Mouse (Mus musculus) kidney, postnatal 0 days (tissue): Measurements from ENCODE around the gene 4931406C07Rik. TPM values are rescaled to one million over a fixed set of nuclear protein-coding genes. Genes with fewer than 3 reads are reported as not detected.
"Not testable (repeated sequence)": the region's sequence is repeated elsewhere in the genome, so short reads cannot be mapped to it uniquely, and the experiment has no call there.

ENCODE experiments used
- ATAC-seq: fragments of 200-750 bp; cut with Nextera tagmentation; replicated peaks from 2 replicates; pipeline ENCODE4 v1.8.0; 2017; ENCODE audit warnings: low read depth, moderate number of reproducible peaks, moderate TSS enrichment, moderate library complexity; ENCODE audit not compliant: low FRiP score
- DNase-seq: peaks from one replicate; pipeline ENCODE4 v3.0.0-alpha.2; 2016; ENCODE audit warnings: low spot score
- H3K27ac ChIP-seq: fragments of 300-500 bp; sonication (generic); 2 replicates; pipeline ENCODE4 v1.5.1; 2014; ENCODE audit warnings: mild to moderate bottlenecking
- H3K27me3 ChIP-seq: fragments of 300-500 bp; sonication (generic); 2 replicates; pipeline ENCODE4 v1.6.1; 2014; ENCODE audit warnings: low read length, mixed read lengths; ENCODE audit not compliant: insufficient read depth
- H3K36me3 ChIP-seq: fragments of 300-500 bp; sonication (generic); 2 replicates; pipeline ENCODE4 v1.6.1; 2014; ENCODE audit warnings: low read length, mixed read lengths; ENCODE audit not compliant: insufficient read depth
- H3K4me1 ChIP-seq: fragments of 300-500 bp; sonication (generic); replicated peaks from 2 replicates; pipeline ENCODE4 v1.6.1; 2014; ENCODE audit warnings: antibody characterized with exemption, low read length, mixed read lengths; ENCODE audit not compliant: insufficient read depth
- H3K4me2 ChIP-seq: fragments of 300-500 bp; sonication (generic); 2 replicates; pipeline ENCODE4 v1.6.1; 2014; ENCODE audit warnings: mild to moderate bottlenecking, low read length, moderate library complexity, mixed read lengths
- H3K4me3 ChIP-seq: fragments of 300-500 bp; sonication (generic); replicated peaks from 2 replicates; pipeline ENCODE4 v1.5.1; 2014; ENCODE audit warnings: low read depth, low read length
- H3K9ac ChIP-seq: fragments of 300-500 bp; sonication (generic); 2 replicates; pipeline ENCODE4 v1.6.1; 2014; ENCODE audit warnings: low read depth, low read length
- H3K9me3 ChIP-seq: fragments of 300-500 bp; sonication (generic); replicated peaks from 2 replicates; pipeline ENCODE4 v1.6.1; 2016; ENCODE audit warnings: low read length, inconsistent platforms, mixed read lengths
- CTCF ChIP-seq: IDR thresholded peaks from 2 replicates; pipeline ENCODE4 v1.5.1; 2016; ENCODE audit warnings: antibody characterized with exemption, low read depth, mild to moderate bottlenecking, moderate library complexity
- WGBS: fragments of 180-500 bp; shearing (Covaris S2); extraction: QIAGEN DNeasy Blood & Tissue Kit; methylation state at CpG from one replicate; pipeline ENCODE4 v1.1.7; 2014; 5-methylcytosine and 5-hydroxymethylcytosine counted together
- polyA plus RNA-seq: library from polyadenylated mRNA; unstranded; fragments of >200 nt; fragmentation: Nextera tagmentation; extraction: Ambion mirVana; gene quantifications from 2 replicates; pipeline ENCODE4 v1.2.1, GENCODE M21; 2015

The 4931406C07Rik gene
- polyA plus RNA-seq = 55.2 and 58.6 TPM in 2 replicates

DNA sequence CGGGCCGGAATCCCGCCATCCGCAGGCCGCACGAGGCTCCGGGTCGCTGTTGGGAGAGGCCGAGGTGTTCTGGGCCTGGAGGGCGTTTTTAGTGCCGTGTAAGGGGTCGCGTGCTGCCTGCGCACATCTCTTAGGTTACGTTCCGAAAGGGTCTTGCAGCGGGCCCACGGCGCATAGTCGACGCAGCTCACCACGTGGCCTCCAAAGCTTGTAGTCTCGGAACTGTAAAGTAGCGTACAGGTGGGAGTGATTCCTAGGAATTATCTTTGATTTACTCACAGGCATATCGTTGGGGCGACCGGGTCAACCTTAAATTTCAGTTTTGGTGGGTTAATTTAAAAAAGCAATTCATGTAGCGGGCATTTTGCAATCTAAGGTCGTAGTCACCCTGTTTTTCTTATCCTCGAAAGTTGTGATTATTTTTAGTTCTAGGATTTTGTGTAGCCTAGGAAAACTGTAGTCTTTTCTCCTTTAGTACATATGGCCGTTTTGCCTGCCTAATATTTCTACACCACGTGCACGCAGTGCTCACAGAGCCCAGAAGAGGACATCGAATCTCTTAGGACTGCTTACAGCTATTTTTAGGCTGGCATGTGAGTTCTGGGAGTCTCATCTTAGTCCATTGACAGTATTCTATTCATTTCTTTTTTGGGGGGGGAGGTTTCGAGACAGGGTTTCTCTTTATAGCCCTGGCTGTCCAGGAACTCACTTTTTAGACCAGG is at the start of gene 4931406C07Rik:
Gene 4931406C07Rik (minus strand): TSS at position 51 of the 722 bp plus-strand sequence.
- peak; percentile 65 for DNase-seq
- no peak for TF ChIP-seq CTCF
- H3K9me3 ChIP-seq = no peaks in the 10 kb centered on the region
- 0 out of 2 replicates have a peak, but pooled peaks cover 14% of the 10 kb centered on the region for H3K4me1 ChIP-seq
- under 1% methylated on average over 35 of the region's 35 CpGs for WGBS
- H3K4me3 ChIP-seq = peak within 1 kb of the TSS; percentile 88
- peak; percentile 65 for ATAC-seq
- peak within 1 kb of the TSS; percentile 91 for H3K9ac ChIP-seq
- peak within 1 kb of the TSS; percentile 57 for H3K4me2 ChIP-seq
- H3K27me3 ChIP-seq = no peaks in the 10 kb centered on the region
- H3K36me3 ChIP-seq = peaks cover 19% of the 10 kb centered on the region
- peak within 1 kb of the TSS; percentile 94 for H3K27ac ChIP-seq

DNA sequence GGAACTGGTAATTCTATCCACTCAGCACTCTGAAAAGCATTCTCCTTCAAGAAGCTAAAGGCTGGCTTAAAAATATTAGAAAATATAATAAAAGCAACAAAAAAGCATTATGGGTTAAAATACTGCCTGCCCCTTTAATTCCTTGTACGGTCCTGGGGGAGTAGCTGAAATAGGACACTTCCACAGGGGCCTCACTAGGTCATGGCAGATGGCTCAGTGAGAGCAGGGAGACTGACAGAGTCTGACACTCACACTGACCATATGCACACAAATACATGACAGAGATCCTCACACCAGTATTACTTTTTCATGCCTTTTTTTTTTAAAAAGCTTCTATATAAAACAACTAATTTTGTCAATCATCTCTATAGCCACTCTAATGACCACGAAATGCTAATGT is 43.7 kb upstream of the 4931406C07Rik start:
- ATAC-seq = no peak
- peaks cover 22% of the 10 kb centered on the region; the same call in 1 of the 2 replicates for H3K36me3 ChIP-seq
- no peak overlapping the region for H3K4me2 ChIP-seq
- no peaks in the 10 kb centered on the region for H3K4me1 ChIP-seq
- TF ChIP-seq CTCF = no peak
- H3K27ac ChIP-seq = no peak overlapping the region
- no peaks in the 10 kb centered on the region for H3K9me3 ChIP-seq
- no peak overlapping the region for H3K9ac ChIP-seq
- H3K27me3 ChIP-seq = no peaks in the 10 kb centered on the region
- peak; percentile 19 for DNase-seq
- WGBS = 51% methylated on average over 2 of the region's 2 CpGs
- no peak overlapping the region for H3K4me3 ChIP-seq

DNA sequence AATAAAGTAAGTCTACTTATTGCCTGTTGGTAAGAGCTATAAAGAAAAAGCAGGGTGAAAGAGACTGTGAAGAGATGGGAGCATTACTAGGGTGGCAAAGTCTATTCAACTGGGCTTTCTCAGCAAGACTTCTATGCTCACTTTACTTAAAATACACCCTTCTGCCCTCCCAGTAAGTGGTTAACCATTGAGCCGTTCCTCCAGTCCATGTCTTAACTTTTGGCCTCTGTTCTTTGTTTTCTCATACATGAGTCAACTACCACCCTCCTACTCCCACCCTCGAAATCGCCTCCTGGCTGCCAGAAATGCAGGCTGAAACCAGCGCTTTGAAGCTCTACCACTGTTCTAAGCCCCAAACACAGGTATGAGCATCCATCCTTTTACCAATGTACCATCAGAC is 31.5 kb upstream of the 4931406C07Rik start:
- H3K4me3 ChIP-seq = no peak overlapping the region
- H3K36me3 ChIP-seq = peaks cover 56% of the 10 kb centered on the region

DNA sequence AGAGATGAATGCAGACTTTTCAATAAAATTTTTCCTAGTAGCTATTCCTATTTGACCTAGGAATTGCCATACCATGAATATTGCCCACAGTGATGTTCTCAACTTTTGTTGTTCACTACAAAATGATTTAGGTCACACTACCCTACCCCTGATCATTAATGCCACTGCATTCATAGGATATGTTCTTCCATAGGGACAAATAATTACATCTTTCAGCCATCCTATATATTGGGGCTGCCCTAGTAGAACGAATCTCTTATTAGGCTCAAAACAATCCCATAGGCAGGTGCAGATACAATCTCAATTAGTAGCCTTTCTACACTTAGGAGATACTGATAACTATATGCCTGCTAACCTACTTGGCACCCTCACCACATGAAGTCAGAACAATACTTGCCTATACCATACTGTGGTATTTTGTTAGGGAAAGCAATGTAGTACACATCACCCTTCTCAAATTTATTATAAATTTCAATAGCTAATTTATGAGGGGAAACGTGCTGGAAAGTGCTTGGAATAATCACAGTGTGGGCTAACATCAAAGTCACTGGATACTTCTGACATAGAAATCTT is 12.0 kb upstream of the 4931406C07Rik start:
- H3K4me1 ChIP-seq = no peaks in the 10 kb centered on the region
- ATAC-seq (peak; percentile 41; the same call in 1 of the 2 replicates), DNase-seq (no peak)
- no peak overlapping the region for H3K4me3 ChIP-seq
- no peak overlapping the region for H3K4me2 ChIP-seq
- no peak overlapping the region for H3K27ac ChIP-seq
- 61% methylated on average over 2 of the region's 2 CpGs for WGBS
- no peak overlapping the region for H3K9ac ChIP-seq
- H3K27me3 ChIP-seq = no peaks in the 10 kb centered on the region
- no peaks in the 10 kb centered on the region for H3K9me3 ChIP-seq
- no peak for TF ChIP-seq CTCF
- H3K36me3 ChIP-seq = peaks cover 39% of the 10 kb centered on the region

More for the DNA sequence above, 31.5 kb upstream of the 4931406C07Rik start:
- Histone ChIP-seq H3K27ac (no peak overlapping the region), H3K27me3 (no peaks in the 10 kb centered on the region), H3K4me1 (no peaks in the 10 kb centered on the region), H3K9ac (no peak overlapping the region), H3K4me2 (no peak overlapping the region), H3K9me3 (no peaks in the 10 kb centered on the region)
- TF ChIP-seq CTCF = no peak
- DNase-seq (no peak), ATAC-seq (no peak)
- 76% methylated on average over 4 of the region's 4 CpGs for WGBS

DNA sequence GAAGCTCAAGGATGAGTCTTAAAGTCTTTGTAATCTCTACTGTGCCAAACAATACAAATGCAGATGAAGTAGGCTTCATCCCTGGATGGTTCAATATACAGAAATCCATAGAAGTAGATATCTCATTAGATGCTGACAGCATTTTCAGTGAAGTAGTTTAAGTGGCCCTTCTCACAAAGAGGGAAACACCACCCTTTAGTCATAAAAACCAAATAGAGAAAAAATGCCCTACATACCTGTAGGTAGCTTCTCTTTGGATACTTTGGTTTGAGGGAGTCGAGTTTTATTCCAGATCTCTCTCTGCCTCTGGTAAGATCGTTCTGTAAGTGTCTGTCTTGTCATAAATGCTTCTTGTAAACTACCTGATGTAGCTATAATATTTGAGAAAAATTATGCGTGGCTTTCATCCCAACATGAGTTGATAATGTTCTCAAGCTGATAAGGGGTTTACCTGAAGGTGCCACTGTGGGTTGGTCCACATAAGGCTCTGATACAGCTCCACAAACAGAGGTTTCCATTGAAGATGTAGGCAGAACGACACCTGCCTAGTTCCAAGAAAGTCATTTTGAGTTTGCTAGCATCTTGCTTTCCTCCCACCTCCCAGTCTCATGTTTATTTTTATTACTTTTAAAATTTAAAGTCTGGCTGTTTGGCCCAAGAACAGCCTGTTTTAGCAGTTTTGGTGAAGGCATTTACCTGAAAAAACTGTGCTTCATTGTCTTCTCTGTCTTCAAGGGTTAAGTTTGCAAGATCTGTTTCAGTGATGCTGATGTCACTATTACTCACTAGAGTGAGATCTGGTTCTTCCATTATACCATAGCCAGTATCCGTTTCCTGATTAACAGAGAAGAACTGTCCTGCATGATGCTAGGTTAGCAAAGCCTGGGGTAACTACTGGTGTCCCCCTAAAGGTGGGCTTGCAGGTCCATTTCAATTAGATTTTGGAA is 11.2 kb upstream of the 4931406C07Rik start:
- no peak for TF ChIP-seq CTCF
- ATAC-seq (no peak), DNase-seq (no peak)
- Histone ChIP-seq H3K4me3 (no peak overlapping the region), H3K27ac (no peak overlapping the region), H3K4me1 (no peaks in the 10 kb centered on the region), H3K9me3 (no peaks in the 10 kb centered on the region), H3K36me3 (peaks cover 39% of the 10 kb centered on the region), H3K4me2 (no peak overlapping the region), H3K27me3 (no peaks in the 10 kb centered on the region), H3K9ac (no peak overlapping the region)
- 53% methylated on average over 5 of the region's 5 CpGs for WGBS

DNA sequence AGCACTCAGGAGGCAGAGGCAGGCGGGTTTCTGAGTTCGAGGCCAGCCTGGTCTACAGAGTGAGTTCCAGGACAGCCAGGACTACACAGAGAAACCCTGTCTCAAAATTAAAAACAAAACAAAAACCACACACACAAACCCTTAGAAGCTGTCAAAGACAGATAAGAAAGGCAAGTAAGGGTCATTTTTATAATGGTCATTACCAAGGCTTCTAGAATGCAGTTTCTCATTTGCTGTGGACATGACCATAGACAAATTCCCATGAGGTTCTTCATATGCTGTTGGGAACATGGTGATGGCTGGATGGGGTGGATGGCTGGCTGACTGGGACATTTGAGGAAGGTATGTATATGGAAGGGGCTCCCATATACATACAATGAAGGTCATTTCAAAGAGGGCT is 10.0 kb upstream of the 4931406C07Rik start:
- not testable (repeated sequence) for DNase-seq, H3K9me3 ChIP-seq, H3K4me2 ChIP-seq, H3K27ac ChIP-seq, H3K9ac ChIP-seq, H3K27me3 ChIP-seq, ATAC-seq, H3K4me3 ChIP-seq, H3K4me1 ChIP-seq
- peaks cover 38% of the 10 kb centered on the region for H3K36me3 ChIP-seq
- WGBS = 100% methylated on average over 1 of the region's 2 CpGs
